Mouse (Mus musculus) lung, postnatal 25 days (tissue): ENCODE results near the gene Thap7.
A peak's percentile ranks its signal among the peaks of the same experiment; 100 is the strongest.
"Not testable (repeated sequence)": the region's sequence is repeated elsewhere in the genome, so short reads cannot be mapped to it uniquely, and the experiment has no call there.

Source experiments
- DNase-seq: peaks from one replicate; pipeline ENCODE4 v3.0.0; 2022; ENCODE audit warnings: low spot score

Thap7 gene

GRCm38 (mm10) chr16:17532271-17532670, 1.3 kb upstream of the Thap7 start:
- DNase-seq = no peak

GRCm38 (mm10) chr16:17529981-17530586, 852 bp downstream of the Thap7 start:
- no peak for DNase-seq

GRCm38 (mm10) chr16:17528276-17528675, 2.7 kb downstream of the Thap7 start:
- no peak for DNase-seq

GRCm38 (mm10) chr16:17527606-17528005, 3.3 kb downstream of the Thap7 start:
- DNase-seq = no peak

GRCm38 (mm10) chr16:17526223-17526622, 4.7 kb downstream of the Thap7 start:
- no peak for DNase-seq

- no peak for DNase-seq
Observed at GRCm38 (mm10) chr16:17525524-17525923, 5.4 kb downstream of the Thap7 start.

- DNase-seq = no peak
Observed at GRCm38 (mm10) chr16:17524156-17524555, 6.8 kb downstream of the Thap7 start.

- no peak for DNase-seq
Observed at GRCm38 (mm10) chr16:17518910-17519309, 12.0 kb downstream of the Thap7 start.

GRCm38 (mm10) chr16:17511431-17511830, 19.5 kb downstream of the Thap7 start:
- no peak for DNase-seq

GRCm38 (mm10) chr16:17510686-17511085, 20.2 kb downstream of the Thap7 start:
- peak; percentile 26 for DNase-seq

GRCm38 (mm10) chr16:17510143-17510542, 20.8 kb downstream of the Thap7 start:
- no peak for DNase-seq

- DNase-seq = no peak
Observed at GRCm38 (mm10) chr16:17509240-17509597, 21.7 kb downstream of the Thap7 start.

GRCm38 (mm10) chr16:17508546-17509239, 22.2 kb downstream of the Thap7 start, which contains the start of gene Lztr1:
Lztr1 (plus strand) TSS chr16:17508688.
- peak; percentile 90 for DNase-seq

GRCm38 (mm10) chr16:17508031-17508430, 22.9 kb downstream of the Thap7 start:
- DNase-seq = not testable (repeated sequence)

- no peak for DNase-seq
Observed at GRCm38 (mm10) chr16:17507018-17507552, 23.9 kb downstream of the Thap7 start.

GRCm38 (mm10) chr16:17502681-17503080, 28.3 kb downstream of the Thap7 start:
- no peak for DNase-seq

GRCm38 (mm10) chr16:17499249-17499883, 31.6 kb downstream of the Thap7 start:
- no peak for DNase-seq

- DNase-seq = no peak
Observed at GRCm38 (mm10) chr16:17496499-17497305, 34.2 kb downstream of the Thap7 start.

- DNase-seq = no peak
Observed at GRCm38 (mm10) chr16:17491896-17492561, 38.9 kb downstream of the Thap7 start.

GRCm38 (mm10) chr16:17491154-17491553, 39.8 kb downstream of the Thap7 start:
- DNase-seq = no peak

- no peak for DNase-seq
Observed at GRCm38 (mm10) chr16:17489469-17490111, 41.3 kb downstream of the Thap7 start, which contains the start of gene Aifm3. Aifm3 (plus strand) TSS chr16:17489611.
